Mouse (Mus musculus): ENCODE measurements around the gene Irf4.

GRCm38 (mm10) chr13:30738310-30738840, 10.7 kb upstream of the Irf4 start:
- no peak for TF ChIP-seq CTCF (conservative IDR thresholded peaks at IDR 0.05; ENCODE audit: insufficient read depth, insufficient read length, low read depth, low read length)
- TF ChIP-seq POLR2A (IDR thresholded peaks at IDR 0.05; ENCODE audit: low read depth, low read length), result no peak
